Mouse (Mus musculus): ENCODE measurements around the gene Hsp90aa1. TPM values are rescaled to one million over a fixed set of nuclear protein-coding genes. Genes with fewer than 3 reads are reported as not detected.
"Not testable (repeated sequence)": the region's sequence is repeated elsewhere in the genome, so short reads cannot be mapped to it uniquely, and the experiment has no call there.

Gene Hsp90aa1
- polyA plus RNA-seq, 1 experiment from 2014 or later: 825 TPM

- Histone ChIP-seq H3K36me3 (ENCODE audit: control insufficient read depth, insufficient read depth, low read length) (peaks cover 23% of the 10 kb centered on the region), H3K27ac (ENCODE audit: low read length) (peak overlapping the region; percentile 93), H3K4me3 (ENCODE audit: low read depth, low read length) (peak overlapping the region; percentile 98), H3K27me3 (ENCODE audit: control insufficient read depth, insufficient read depth, low read length) (no peaks in the 10 kb centered on the region), H3K9ac (replicated peaks; ENCODE audit: low read depth, low read length) (peak overlapping the region; percentile 99), H3K4me2 (replicated peaks; ENCODE audit: low read depth, low read length) (peak overlapping the region; percentile 55), H3K4me1 (ENCODE audit: control insufficient read depth, insufficient read depth, low read length) (peaks cover 12% of the 10 kb centered on the region), H3K9me3 (ENCODE audit: control insufficient read depth, low read depth, low read length) (no peaks in the 10 kb centered on the region)
- WGBS: under 1% methylated on average over 89 of the region's 89 CpGs
- ATAC-seq (ENCODE audit: insufficient number of reproducible peaks, insufficient read depth, low FRiP score, low read depth): peak; percentile 95
Observed at GRCm38 (mm10) chr12:110696173-110696974, 6.2 kb downstream of the Hsp90aa1 start.

GRCm38 (mm10) chr12:110695676-110696171 lies 6.8 kb downstream of the Hsp90aa1 start:
- Histone ChIP-seq H3K27ac (ENCODE audit: low read length) (peak overlapping the region; percentile 93), H3K36me3 (ENCODE audit: control insufficient read depth, insufficient read depth, low read length) (peaks cover 25% of the 10 kb centered on the region), H3K4me1 (ENCODE audit: control insufficient read depth, insufficient read depth, low read length) (peaks cover 10% of the 10 kb centered on the region), H3K4me2 (replicated peaks; ENCODE audit: low read depth, low read length) (peak overlapping the region; percentile 55), H3K27me3 (ENCODE audit: control insufficient read depth, insufficient read depth, low read length) (no peaks in the 10 kb centered on the region), H3K9ac (replicated peaks; ENCODE audit: low read depth, low read length) (peak overlapping the region; percentile 99), H3K4me3 (ENCODE audit: low read depth, low read length) (peak overlapping the region; percentile 98), H3K9me3 (ENCODE audit: control insufficient read depth, low read depth, low read length) (no peaks in the 10 kb centered on the region)
- ATAC-seq (ENCODE audit: insufficient number of reproducible peaks, insufficient read depth, low FRiP score, low read depth): peak; percentile 53
- under 1% methylated on average over 53 of the region's 55 CpGs for WGBS

- H3K4me3 ChIP-seq (ENCODE audit: low read depth, low read length); H3K27ac ChIP-seq (ENCODE audit: low read length); ATAC-seq (ENCODE audit: insufficient number of reproducible peaks, insufficient read depth, low FRiP score, low read depth); H3K27me3 ChIP-seq (ENCODE audit: control insufficient read depth, insufficient read depth, low read length); H3K9ac ChIP-seq (replicated peaks; ENCODE audit: low read depth, low read length); H3K4me2 ChIP-seq (replicated peaks; ENCODE audit: low read depth, low read length); H3K4me1 ChIP-seq (ENCODE audit: control insufficient read depth, insufficient read depth, low read length); H3K9me3 ChIP-seq (ENCODE audit: control insufficient read depth, low read depth, low read length): not testable (repeated sequence)
- peaks cover 39% of the 10 kb centered on the region for H3K36me3 ChIP-seq (ENCODE audit: control insufficient read depth, insufficient read depth, low read length)
- WGBS: 69% methylated on average over 5 of the region's 5 CpGs
Observed at GRCm38 (mm10) chr12:110693378-110693777, 9.2 kb downstream of the Hsp90aa1 start.

GRCm38 (mm10) chr12:110689919-110690643 lies 12.4 kb downstream of the Hsp90aa1 start:
- no peak overlapping the region for H3K27ac ChIP-seq (ENCODE audit: low read length)
- WGBS: 89% methylated on average over 6 of the region's 6 CpGs
- no peak overlapping the region for H3K4me3 ChIP-seq (ENCODE audit: low read depth, low read length)
- H3K9me3 ChIP-seq (ENCODE audit: control insufficient read depth, low read depth, low read length): no peaks in the 10 kb centered on the region
- H3K4me2 ChIP-seq (replicated peaks; ENCODE audit: low read depth, low read length): no peak overlapping the region
- H3K36me3 ChIP-seq (ENCODE audit: control insufficient read depth, insufficient read depth, low read length): peaks cover 39% of the 10 kb centered on the region
- H3K27me3 ChIP-seq (ENCODE audit: control insufficient read depth, insufficient read depth, low read length): no peaks in the 10 kb centered on the region
- ATAC-seq (ENCODE audit: insufficient number of reproducible peaks, insufficient read depth, low FRiP score, low read depth): no peak
- H3K9ac ChIP-seq (replicated peaks; ENCODE audit: low read depth, low read length): no peak overlapping the region
- H3K4me1 ChIP-seq (ENCODE audit: control insufficient read depth, insufficient read depth, low read length): peaks cover 15% of the 10 kb centered on the region

- H3K9me3 ChIP-seq (ENCODE audit: control insufficient read depth, low read depth, low read length); H3K27me3 ChIP-seq (ENCODE audit: control insufficient read depth, insufficient read depth, low read length); H3K4me1 ChIP-seq (ENCODE audit: control insufficient read depth, insufficient read depth, low read length); H3K4me3 ChIP-seq (ENCODE audit: low read depth, low read length); H3K9ac ChIP-seq (replicated peaks; ENCODE audit: low read depth, low read length); H3K27ac ChIP-seq (ENCODE audit: low read length); ATAC-seq (ENCODE audit: insufficient number of reproducible peaks, insufficient read depth, low FRiP score, low read depth); H3K4me2 ChIP-seq (replicated peaks; ENCODE audit: low read depth, low read length): not testable (repeated sequence)
- WGBS: 93% methylated on average over 3 of the region's 3 CpGs
- peaks cover 32% of the 10 kb centered on the region for H3K36me3 ChIP-seq (ENCODE audit: control insufficient read depth, insufficient read depth, low read length)
Observed at GRCm38 (mm10) chr12:110688921-110689320, 13.6 kb downstream of the Hsp90aa1 start.

GRCm38 (mm10) chr12:110687894-110688734 lies 14.4 kb downstream of the Hsp90aa1 start:
- Histone ChIP-seq H3K9ac (replicated peaks; ENCODE audit: low read depth, low read length) (no peak overlapping the region), H3K27me3 (ENCODE audit: control insufficient read depth, insufficient read depth, low read length) (no peaks in the 10 kb centered on the region), H3K27ac (ENCODE audit: low read length) (peak overlapping the region; percentile 41; the same call in 1 of the 2 replicates), H3K9me3 (ENCODE audit: control insufficient read depth, low read depth, low read length) (no peaks in the 10 kb centered on the region), H3K4me1 (ENCODE audit: control insufficient read depth, insufficient read depth, low read length) (peaks cover 7% of the 10 kb centered on the region; the same call in 1 of the 2 replicates), H3K4me2 (replicated peaks; ENCODE audit: low read depth, low read length) (no peak overlapping the region), H3K4me3 (ENCODE audit: low read depth, low read length) (no peak overlapping the region), H3K36me3 (ENCODE audit: control insufficient read depth, insufficient read depth, low read length) (peaks cover 26% of the 10 kb centered on the region)
- 51% methylated on average over 12 of the region's 12 CpGs for WGBS
- ATAC-seq (ENCODE audit: insufficient number of reproducible peaks, insufficient read depth, low FRiP score, low read depth): peak; percentile 90

- Histone ChIP-seq H3K4me3 (ENCODE audit: low read depth, low read length) (no peak overlapping the region), H3K9ac (replicated peaks; ENCODE audit: low read depth, low read length) (no peak overlapping the region), H3K4me1 (ENCODE audit: control insufficient read depth, insufficient read depth, low read length) (peaks cover 10% of the 10 kb centered on the region), H3K27me3 (ENCODE audit: control insufficient read depth, insufficient read depth, low read length) (no peaks in the 10 kb centered on the region), H3K9me3 (ENCODE audit: control insufficient read depth, low read depth, low read length) (no peaks in the 10 kb centered on the region), H3K4me2 (replicated peaks; ENCODE audit: low read depth, low read length) (no peak overlapping the region), H3K27ac (ENCODE audit: low read length) (no peak overlapping the region), H3K36me3 (ENCODE audit: control insufficient read depth, insufficient read depth, low read length) (no peaks in the 10 kb centered on the region)
- ATAC-seq (ENCODE audit: insufficient number of reproducible peaks, insufficient read depth, low FRiP score, low read depth): no peak
- WGBS: no CpG with 5 or more reads among the region's 1 CpGs
Observed at GRCm38 (mm10) chr12:110683580-110683979, 18.9 kb downstream of the Hsp90aa1 start.
